Mouse (Mus musculus) MEL (cell line): ENCODE data around the gene Fermt3.

ENCODE experiments used
- BHLHE40 ChIP-seq: IDR thresholded peaks from 2 replicates; pipeline ENCODE4 v1.6.1; 2012; ENCODE audit warnings: low read depth, mild to moderate bottlenecking, inconsistent platforms, low read length, improper control_type of control experiment, borderline replicate concordance
- CTCF ChIP-seq, 3 experiments: IDR thresholded peaks in 2 of 3; conservative IDR thresholded peaks in 1 of 3; 2 replicates each; pipeline ENCODE4 v1.5.1; 2011 to 2012; ENCODE audit warnings: low read length in 3 of 3, low read depth in 2 of 3, mild to moderate bottlenecking in 2 of 3, improper control_type of control experiment in 1 of 3, inconsistent platforms in 1 of 3, mixed read lengths in 1 of 3, moderate library complexity in 1 of 3; ENCODE audit not compliant: control insufficient read depth in 1 of 3, insufficient read depth in 1 of 3, poor library complexity in 1 of 3, severe bottlenecking in 1 of 3
- ELF1 ChIP-seq: IDR thresholded peaks from 2 replicates; pipeline ENCODE4 v1.6.1; 2014; ENCODE audit warnings: low read depth, mild to moderate bottlenecking, inconsistent platforms, low read length, improper control_type of control experiment, moderate library complexity
- EP300 ChIP-seq, 2 experiments: IDR thresholded peaks; 2 replicates each; pipeline ENCODE4 v1.6.1; 2011; ENCODE audit warnings: improper control_type of control experiment in 2 of 2, low read length in 2 of 2, low read depth in 1 of 2, mild to moderate bottlenecking in 1 of 2
- GABPA ChIP-seq: IDR thresholded peaks from 2 replicates; pipeline ENCODE4 v1.6.1; 2012; ENCODE audit warnings: low read depth, mild to moderate bottlenecking, inconsistent platforms, low read length, improper control_type of control experiment, moderate library complexity
- GATA1 ChIP-seq: IDR thresholded peaks from 2 replicates; pipeline ENCODE4 v1.6.1; 2011; ENCODE audit warnings: low read depth, low read length, improper control_type of control experiment
- KAT2A ChIP-seq: conservative IDR thresholded peaks from 2 replicates; pipeline ENCODE4 v1.6.1; 2012; ENCODE audit warnings: low read depth, low read length, improper control_type of control experiment, inconsistent platforms
- MXI1 ChIP-seq: IDR thresholded peaks from 2 replicates; pipeline ENCODE4 v1.6.1; 2011; ENCODE audit warnings: mild to moderate bottlenecking, low read depth, low read length, improper control_type of control experiment
- NELFE ChIP-seq: IDR thresholded peaks from 2 replicates; pipeline ENCODE4 v1.6.1; 2011; ENCODE audit warnings: low read depth, low read length, improper control_type of control experiment
- POLR2A ChIP-seq, 2 experiments: IDR thresholded peaks; 2 replicates each; pipeline ENCODE4 v1.6.1; 2011 to 2012; ENCODE audit warnings: low read length in 2 of 2, mild to moderate bottlenecking in 2 of 2, control low read depth in 1 of 2, improper control_type of control experiment in 1 of 2, low read depth in 1 of 2, moderate library complexity in 1 of 2; ENCODE audit not compliant: control insufficient read depth in 1 of 2, insufficient read depth in 1 of 2, poor library complexity in 1 of 2
- SIN3A ChIP-seq: IDR thresholded peaks from 2 replicates; pipeline ENCODE4 v1.6.1; 2012; ENCODE audit warnings: low read length, improper control_type of control experiment, inconsistent platforms
- ZC3H11A ChIP-seq: IDR thresholded peaks from 2 replicates; pipeline ENCODE4 v1.6.1; 2012; ENCODE audit warnings: low read depth, mild to moderate bottlenecking, inconsistent platforms, low read length, improper control_type of control experiment

GRCm38 (mm10) chr19:6997721-6998290, 21.5 kb downstream of the Fermt3 start:
- TF ChIP-seq ZC3H11A (no peak), EP300 (IDR thresholded peaks at IDR 0.05; ENCODE audit: low read depth in 1 of 2, low read length in 2 of 2) (no peak), GABPA (no peak), CTCF (IDR thresholded peaks at IDR 0.05 in 2 of 3, conservative IDR thresholded peaks at IDR 0.05 in 1 of 3; ENCODE audit: control insufficient read depth in 1 of 3, insufficient read depth in 1 of 3, low read depth in 2 of 3, low read length in 3 of 3, poor library complexity in 1 of 3, severe bottlenecking in 1 of 3) (no peak), ELF1 (no peak), NELFE (no peak), GATA1 (no peak), KAT2A (no peak), MXI1 (no peak), POLR2A (IDR thresholded peaks at IDR 0.05; ENCODE audit: control insufficient read depth in 1 of 2, insufficient read depth in 1 of 2, low read depth in 1 of 2, low read length in 2 of 2, poor library complexity in 1 of 2) (peak in 1 of 2 experiments; percentile 32; a peak in 2 of 4 replicates), BHLHE40 (no peak), SIN3A (no peak)
